Mouse (Mus musculus) frontal cortex, postnatal 14 days (tissue): Measurements from ENCODE around the gene Gm12800.
"Not testable (repeated sequence)": the region's sequence is repeated elsewhere in the genome, so short reads cannot be mapped to it uniquely, and the experiment has no call there.

Experiments
- DNase-seq, 2 experiments: peaks; one replicate each; pipeline ENCODE4 v3.0.0; 2022; ENCODE audit warnings: low spot score in 2 of 2

Gene Gm12800

DNA sequence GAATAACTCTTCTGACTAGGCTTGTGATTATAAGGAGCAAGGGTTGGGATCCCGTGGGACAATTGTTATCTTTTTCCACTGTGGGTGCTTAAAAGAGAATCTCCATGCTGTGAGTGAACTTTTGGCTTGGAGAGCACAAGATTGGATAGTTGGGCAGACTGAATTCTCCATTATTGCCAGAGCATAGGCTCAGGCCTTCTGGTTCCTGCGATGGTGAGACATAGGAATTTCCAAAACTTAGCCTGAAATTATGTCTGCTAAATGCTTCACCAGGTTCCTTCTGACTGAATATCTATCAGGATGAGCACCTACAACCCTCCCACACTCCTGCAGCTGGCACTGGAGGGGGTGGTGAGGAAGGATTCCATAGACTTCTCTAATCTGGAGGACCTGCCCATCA, at the start of gene Gm12800:
Gm12800 (plus strand) TSS at position 301 of the 400 bp plus-strand sequence.
- DNase-seq: not testable (repeated sequence)

GRCm38 (mm10) chr4:101860873-101861272, 48.0 kb upstream of the Gm12800 start:
- DNase-seq: peak; percentile 7 to 12

DNA sequence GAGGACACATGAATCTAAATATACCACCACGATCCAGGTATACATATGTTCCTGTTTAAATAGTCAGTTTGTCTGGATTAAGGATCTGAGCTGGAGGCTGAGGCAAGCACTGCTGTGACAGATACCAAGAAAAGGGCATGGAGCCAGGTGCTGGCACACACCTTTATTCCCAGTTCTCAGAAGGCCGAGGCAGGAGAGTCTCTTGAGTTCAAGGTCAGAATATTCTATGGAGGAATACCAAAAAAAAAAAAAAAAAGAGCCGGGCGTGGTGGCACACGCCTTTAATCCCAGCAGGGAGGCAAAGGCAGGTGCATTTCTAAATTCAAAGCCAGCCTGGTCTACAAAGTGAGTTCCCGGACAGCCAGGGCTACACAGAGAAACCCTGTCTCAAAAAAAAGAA, 46.6 kb upstream of the Gm12800 start:
- DNase-seq: no peak

DNA sequence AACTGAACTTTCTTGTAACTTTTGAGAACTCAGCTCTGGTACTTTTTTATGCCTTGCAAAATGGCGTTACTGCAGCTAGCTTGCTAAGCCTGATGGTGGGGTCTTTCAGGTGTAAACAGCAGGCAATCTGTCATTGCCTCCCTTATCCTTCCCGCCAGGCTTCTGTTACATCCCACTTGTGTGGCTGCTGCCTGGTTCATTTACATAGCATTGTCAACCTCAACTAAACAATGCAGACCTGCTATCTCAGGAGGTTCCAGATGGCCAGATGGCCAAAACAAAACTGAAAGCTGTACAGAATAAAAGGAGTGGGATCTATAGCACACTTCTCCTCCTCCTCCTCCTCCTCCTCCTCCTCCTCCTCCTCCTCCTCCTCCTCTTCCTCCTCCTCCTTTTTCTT, 36.9 kb upstream of the Gm12800 start:
- not testable (repeated sequence) for DNase-seq

GRCm38 (mm10) chr4:101875687-101876086, 33.2 kb upstream of the Gm12800 start:
- DNase-seq: not testable (repeated sequence)

DNA sequence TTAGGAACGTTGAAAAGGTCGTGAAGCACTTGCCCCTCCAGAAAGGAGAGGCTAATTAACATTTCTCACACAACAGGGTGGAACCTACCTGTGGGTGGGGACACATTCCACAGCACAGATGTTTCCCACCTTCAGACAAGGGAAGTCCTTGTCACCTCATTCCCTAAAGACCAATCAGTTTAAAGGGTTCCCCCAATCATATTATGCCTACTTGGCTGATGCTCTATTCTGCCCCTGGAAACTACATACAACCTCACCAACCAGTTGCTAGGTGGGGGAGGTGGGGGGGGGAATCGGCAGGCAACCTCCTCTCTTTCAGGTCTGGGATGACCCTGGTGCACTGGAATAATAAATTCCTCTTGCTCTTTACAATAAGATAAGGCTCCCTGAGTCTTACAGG, 25.3 kb upstream of the Gm12800 start:
- DNase-seq: no peak

GRCm38 (mm10) chr4:101889377-101889776, 19.5 kb upstream of the Gm12800 start:
- no peak for DNase-seq

DNA sequence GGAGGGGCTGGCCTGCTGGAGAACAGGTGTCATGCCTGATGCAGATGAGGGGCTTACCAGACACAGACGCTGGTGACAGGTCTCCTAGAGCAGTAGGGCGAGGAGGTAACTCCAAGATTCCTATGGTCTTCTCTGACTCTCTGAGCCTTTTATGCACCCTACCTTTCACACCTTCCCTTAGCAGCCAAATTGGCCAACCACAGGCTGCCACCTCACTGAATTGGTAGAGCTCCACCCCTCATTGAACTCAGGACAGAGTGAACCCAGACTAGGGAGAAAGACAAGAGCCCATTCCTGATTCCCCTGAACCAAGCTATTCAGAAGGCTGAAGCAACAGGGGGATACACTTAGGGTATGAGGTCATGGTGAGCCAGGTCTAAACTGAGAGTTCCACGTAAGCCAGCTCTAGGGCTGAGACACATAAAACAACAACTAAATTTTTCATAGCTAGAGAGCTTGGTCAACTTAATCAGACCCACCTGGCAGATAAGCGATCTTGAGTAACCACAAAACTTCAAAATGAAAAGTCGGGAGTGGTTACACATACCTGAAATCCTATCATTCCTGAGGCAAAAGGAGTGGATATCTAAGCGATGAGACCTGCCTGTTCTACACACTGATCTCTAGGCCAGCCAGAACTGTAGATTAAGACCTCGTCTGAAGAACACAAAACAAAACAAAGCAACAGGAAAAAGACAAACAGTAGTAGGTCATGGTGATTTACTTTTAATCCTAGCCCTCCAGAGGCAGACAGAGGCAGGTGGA, 15.1 kb upstream of the Gm12800 start, which contains the start of gene C130073F10Rik:
C130073F10Rik (minus strand) TSS at position 134 of the 765 bp plus-strand sequence.
- no peak for DNase-seq

- not testable (repeated sequence) for DNase-seq
These were observed 31.2 kb downstream of the Gm12800 start, which contains the start of gene Gm12794 for GRCm38 (mm10) chr4:101940107-101940506. Gene Gm12794, plus strand, starts transcription at chr4:101940407.
